In genomic region chr5:54155227-54155776, GRCm38 (mm10) we compare ENCODE assay signal across 10 mouse cellular contexts.
DNase-seq lines count a peak whose midpoint lies in the region; ATAC-seq and TF ChIP-seq lines count a peak whose summit lies in the region.
"Had no signal": no experiment of that assay in that cellular context is flagged by ENCODE, and none has a peak within 500 bp of the region (broad histone marks: within the 10 kb centered on the region; RNA-seq: fewer than 3 reads in every experiment).

No protein-coding gene starts in this region.

- H3K27ac ChIP-seq in embryonic facial prominence, embryonic 12.5 days = no peak overlapping the region
- H3K27ac ChIP-seq in forebrain, postnatal 0 days (ENCODE audit: low read depth, low read length) = no peak overlapping the region
- no peak overlapping the region for H3K27ac ChIP-seq in midbrain, postnatal 0 days (ENCODE audit: low read depth, low read length)
- H3K27ac ChIP-seq: liver, embryonic 14.5 days had no signal

- H3K4me1 ChIP-seq in embryonic facial prominence, embryonic 12.5 days = no peaks in the 10 kb centered on the region
- peaks cover 14% of the 10 kb centered on the region; the same call in 1 of the 2 replicates for H3K4me1 ChIP-seq in forebrain, postnatal 0 days (ENCODE audit: insufficient read depth)
- peaks cover 10% of the 10 kb centered on the region; the same call in 1 of the 2 replicates for H3K4me1 ChIP-seq in midbrain, postnatal 0 days (ENCODE audit: insufficient read depth, low read length)

- peak overlapping the region; percentile 38 for H3K4me2 ChIP-seq in embryonic facial prominence, embryonic 12.5 days (replicated peaks)
- peak overlapping the region; percentile 48 for H3K4me2 ChIP-seq in forebrain, postnatal 0 days (ENCODE audit: low read depth)
- H3K4me2 ChIP-seq in midbrain, postnatal 0 days (ENCODE audit: low read depth, low read length, poor library complexity, severe bottlenecking) = peak overlapping the region; percentile 46

- WGBS in embryonic facial prominence, embryonic 12.5 days = 59% methylated on average over 12 of the region's 12 CpGs
- WGBS in forebrain, postnatal 0 days = 19% methylated on average over 12 of the region's 12 CpGs
- WGBS in midbrain, postnatal 0 days = 37% methylated on average over 12 of the region's 12 CpGs

- H3K36me3 ChIP-seq in embryonic facial prominence, embryonic 12.5 days = no peaks in the 10 kb centered on the region
- H3K36me3 ChIP-seq in forebrain, postnatal 0 days (ENCODE audit: insufficient read depth) = no peaks in the 10 kb centered on the region
- H3K36me3 ChIP-seq in midbrain, postnatal 0 days (ENCODE audit: insufficient read depth, low read length) = no peaks in the 10 kb centered on the region

- no peak for TF ChIP-seq CTCF in forebrain, postnatal 0 days (IDR thresholded peaks at IDR 0.05; ENCODE audit: low read depth)
- no peak for TF ChIP-seq CTCF in midbrain, postnatal 0 days (IDR thresholded peaks at IDR 0.05)

- H3K9me3 ChIP-seq in embryonic facial prominence, embryonic 12.5 days = no peaks in the 10 kb centered on the region
- no peaks in the 10 kb centered on the region for H3K9me3 ChIP-seq in forebrain, postnatal 0 days (ENCODE audit: low read length)
- no peaks in the 10 kb centered on the region for H3K9me3 ChIP-seq in midbrain, postnatal 0 days (ENCODE audit: low read length)

- DNase-seq in layer of hippocampus, adult 11-12 months (ENCODE audit: low spot score) = peak; percentile 27
- no peak for DNase-seq in layer of hippocampus, postnatal 10 days (ENCODE audit: low spot score in 2 of 2)
- no peak for DNase-seq in forebrain, postnatal 0 days
- DNase-seq in midbrain, postnatal 0 days (ENCODE audit: low spot score) = no peak
- DNase-seq in spleen, adult 12 weeks (ENCODE audit: low spot score) = no peak
- no peak for DNase-seq in urinary bladder, postnatal 4 days (ENCODE audit: low spot score in 2 of 2)
- no peak for DNase-seq in lung, adult 18-20 months
- DNase-seq: cerebellum, adult 11 months had no signal

- no peak for ATAC-seq in embryonic facial prominence, embryonic 12.5 days (ENCODE audit: insufficient number of reproducible peaks, insufficient read depth, low FRiP score, low TSS enrichment)
- peak; percentile 56; the same call in 1 of the 2 replicates for ATAC-seq in forebrain, postnatal 0 days
- ATAC-seq in midbrain, postnatal 0 days (ENCODE audit: low FRiP score) = 0 out of 2 replicates have a peak, but pooled peaks have one; percentile 32

- no peaks in the 10 kb centered on the region for H3K27me3 ChIP-seq in embryonic facial prominence, embryonic 12.5 days
- H3K27me3 ChIP-seq in forebrain, postnatal 0 days (ENCODE audit: insufficient read depth, low read length) = no peaks in the 10 kb centered on the region
- no peaks in the 10 kb centered on the region for H3K27me3 ChIP-seq in midbrain, postnatal 0 days (ENCODE audit: insufficient read depth, low read length)

- no peak overlapping the region for H3K4me3 ChIP-seq in embryonic facial prominence, embryonic 12.5 days
- H3K4me3 ChIP-seq in forebrain, postnatal 0 days (ENCODE audit: low read depth, low read length) = peak overlapping the region; percentile 34
- H3K4me3 ChIP-seq in midbrain, postnatal 0 days (ENCODE audit: low read depth, low read length) = peak overlapping the region; percentile 27; the same call in 1 of the 2 replicates

- no peak overlapping the region for H3K9ac ChIP-seq in embryonic facial prominence, embryonic 12.5 days
- H3K9ac ChIP-seq in forebrain, postnatal 0 days = peak overlapping the region; percentile 44; the same call in 1 of the 2 replicates
- H3K9ac ChIP-seq in midbrain, postnatal 0 days (replicated peaks; ENCODE audit: low read length, poor library complexity, severe bottlenecking) = peak overlapping the region; percentile 42; the same call in 1 of the 2 replicates
- H3K9ac ChIP-seq: liver, embryonic 14.5 days had no signal
